Mouse (Mus musculus): ENCODE measurements around the gene Prex1. TPM values are rescaled to one million over a fixed set of nuclear protein-coding genes. Genes with fewer than 3 reads are reported as not detected.

Prex1 gene
- total and polyA plus RNA-seq, 3 experiments, result 5.5 to 19.5 (median 18.5) TPM

GRCm38 (mm10) chr2:166676498-166676897 lies 37.1 kb downstream of the Prex1 start:
- TF ChIP-seq JUND (conservative IDR thresholded peaks at IDR 0.05; ENCODE audit: low read depth, low read length) (no peak), CHD2 (IDR thresholded peaks at IDR 0.05; ENCODE audit: low read length) (no peak), SIN3A (IDR thresholded peaks at IDR 0.05; ENCODE audit: low read length) (no peak), ZKSCAN1 (IDR thresholded peaks at IDR 0.05; ENCODE audit: borderline replicate concordance, low read depth, low read length) (no peak), UBTF (IDR thresholded peaks at IDR 0.05; ENCODE audit: low read depth, low read length) (no peak), USF1 (IDR thresholded peaks at IDR 0.05; ENCODE audit: low read depth, low read length) (no peak), PAX5 (IDR thresholded peaks at IDR 0.05; ENCODE audit: low read length) (no peak), BHLHE40 (IDR thresholded peaks at IDR 0.05; ENCODE audit: low read depth, low read length) (no peak), NELFE (IDR thresholded peaks at IDR 0.05; ENCODE audit: low read depth, low read length) (no peak), MEF2A (IDR thresholded peaks at IDR 0.05; ENCODE audit: borderline replicate concordance, low read depth, low read length) (no peak), USF2 (conservative IDR thresholded peaks at IDR 0.05; ENCODE audit: low read depth, low read length) (no peak)
- Histone ChIP-seq H3K4me1 (ENCODE audit: control insufficient read depth in 1 of 2, insufficient read depth in 2 of 2) (peaks cover 8 to 56% of the 10 kb centered on the region in 2 experiments), H3K4me3 (replicated peaks in 1 of 3; ENCODE audit: low read depth in 2 of 3, low read length in 2 of 3, poor library complexity in 1 of 3) (no peak overlapping the region), H3K9ac (ENCODE audit: insufficient read depth, low read depth) (no peak overlapping the region), H3K9me3 (replicated peaks; ENCODE audit: low read length) (no peaks in the 10 kb centered on the region), H3K4me2 (ENCODE audit: insufficient read depth, low read depth, poor library complexity, severe bottlenecking) (no peak overlapping the region), H3K27ac (ENCODE audit: insufficient read depth, low read depth) (no peak overlapping the region), H3K36me3 (replicated peaks in 1 of 2; ENCODE audit: control insufficient read depth in 1 of 2, insufficient read depth in 1 of 2, low read length in 1 of 2) (peaks cover 3 to 27% of the 10 kb centered on the region in 2 experiments), H3K27me3 (replicated peaks) (no peaks in the 10 kb centered on the region), H3K79me2 (replicated peaks; ENCODE audit: control insufficient read depth, extremely low read depth, insufficient read depth, poor library complexity, severe bottlenecking) (no peaks in the 10 kb centered on the region)
- in situ Hi-C loops (cut with MboI; ENCODE audit: low pct_ligation_motif_present, low pct_unique_long_range_greater_than_20kb, low sequenced_read_pairs), result no loop called here
- DNase-seq (ENCODE audit: extremely low read depth), result no peak
- dilution Hi-C loops (cut with MboI; ENCODE audit: extremely low pct_ligation_motif_present, extremely low pct_unique_long_range_greater_than_20kb, low sequenced_read_pairs), result no loop called here

- no peak for TF ChIP-seq SMC3 (IDR thresholded peaks at IDR 0.05; ENCODE audit: low read depth, low read length)
- no peak for TF ChIP-seq MEF2A (IDR thresholded peaks at IDR 0.05; ENCODE audit: borderline replicate concordance, low read depth, low read length)
- no peak for TF ChIP-seq POLR2A (IDR thresholded peaks at IDR 0.05; ENCODE audit: low read depth, low read length)
- no peak for TF ChIP-seq CTCF (conservative IDR thresholded peaks at IDR 0.05 in 1 of 2, IDR thresholded peaks at IDR 0.05 in 1 of 2; ENCODE audit: low read depth in 2 of 2, low read length in 2 of 2)
- no peak for TF ChIP-seq NELFE (IDR thresholded peaks at IDR 0.05; ENCODE audit: low read depth, low read length)
- no peak for TF ChIP-seq HCFC1 (IDR thresholded peaks at IDR 0.05; ENCODE audit: low read depth, low read length)
- Histone ChIP-seq H3K9me3 (replicated peaks; ENCODE audit: low read length) (no peaks in the 10 kb centered on the region), H3K27ac (ENCODE audit: insufficient read depth, low read depth) (no peak overlapping the region), H3K27me3 (replicated peaks) (no peaks in the 10 kb centered on the region), H3K4me3 (replicated peaks in 1 of 3; ENCODE audit: low read depth in 2 of 3, low read length in 2 of 3, poor library complexity in 1 of 3) (no peak overlapping the region), H3K4me2 (ENCODE audit: insufficient read depth, low read depth, poor library complexity, severe bottlenecking) (no peak overlapping the region), H3K4me1 (ENCODE audit: control insufficient read depth in 1 of 2, insufficient read depth in 2 of 2) (peaks cover 8 to 61% of the 10 kb centered on the region in 2 experiments), H3K79me2 (replicated peaks; ENCODE audit: control insufficient read depth, extremely low read depth, insufficient read depth, poor library complexity, severe bottlenecking) (no peaks in the 10 kb centered on the region), H3K9ac (ENCODE audit: insufficient read depth, low read depth) (no peak overlapping the region), H3K36me3 (replicated peaks in 1 of 2; ENCODE audit: control insufficient read depth in 1 of 2, insufficient read depth in 1 of 2, low read length in 1 of 2) (peaks cover 3 to 29% of the 10 kb centered on the region in 2 experiments)
- no peak for DNase-seq (ENCODE audit: extremely low read depth)
- in situ Hi-C loops (cut with MboI; ENCODE audit: low pct_ligation_motif_present, low pct_unique_long_range_greater_than_20kb, low sequenced_read_pairs) (no loop called here), dilution Hi-C loops (cut with MboI; ENCODE audit: extremely low pct_ligation_motif_present, extremely low pct_unique_long_range_greater_than_20kb, low sequenced_read_pairs) (no loop called here)
Measured at GRCm38 (mm10) chr2:166675588-166676444, 37.8 kb downstream of the Prex1 start.
